Comparison of ENCODE assay signal across 22 mouse cellular contexts in the genomic region with DNA sequence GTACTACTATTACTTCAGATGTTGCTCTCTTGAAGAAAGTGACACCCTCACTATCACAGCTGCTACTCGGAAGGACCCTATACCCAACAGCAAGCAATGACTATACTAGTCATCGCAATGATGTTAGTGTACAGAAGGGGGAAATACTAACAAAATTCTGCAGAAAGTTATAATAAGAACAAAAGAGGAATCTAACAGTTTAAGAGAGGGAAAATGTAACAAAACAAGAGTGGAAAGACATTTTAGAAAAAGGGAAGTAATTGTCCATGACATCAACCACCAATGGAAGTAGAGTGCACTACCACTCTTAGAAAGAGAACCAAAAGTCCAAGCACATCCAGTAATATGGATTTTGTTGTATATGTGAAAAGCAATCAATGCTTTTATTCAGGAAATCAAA.
"Had no signal": no experiment of that assay in that cellular context is flagged by ENCODE, and none has a peak within 500 bp of the region (broad histone marks: within the 10 kb centered on the region; RNA-seq: fewer than 3 reads in every experiment).

No protein-coding gene starts in this region.

- H3K27ac ChIP-seq: kidney, postnatal 0 days; layer of hippocampus, adult 2 months; limb, embryonic 12.5 days; limb, embryonic 15.5 days; liver, embryonic 14.5 days; macrophage; neural tube, embryonic 13.5 days had no signal

- DNase-seq: kidney, adult 2 months; kidney, postnatal 25 days; layer of hippocampus, adult 9-11 months; liver, postnatal 0 days; lung, embryonic 14.5 days; midbrain, embryonic 14.5 days; retina, postnatal 1 day; right cerebral cortex, postnatal 25 days; spleen, adult 18-20 months; thymus, adult 18-20 months; thymus, postnatal 36 days had no signal

- H3K36me3 ChIP-seq: limb, embryonic 12.5 days; limb, embryonic 15.5 days; neural tube, embryonic 13.5 days had no signal

- H3K4me1 ChIP-seq: limb, embryonic 12.5 days; limb, embryonic 15.5 days; neural tube, embryonic 13.5 days had no signal

- ATAC-seq: liver, postnatal 0 days; lung, postnatal 0 days had no signal

- H3K27me3 ChIP-seq: limb, embryonic 12.5 days; limb, embryonic 15.5 days; neural tube, embryonic 13.5 days had no signal

- H3K4me3 ChIP-seq: layer of hippocampus, adult 2 months; limb, embryonic 12.5 days; limb, embryonic 15.5 days; myocyte; neural tube, embryonic 13.5 days had no signal

- H3K9ac ChIP-seq: limb, embryonic 12.5 days; limb, embryonic 15.5 days; liver, embryonic 14.5 days; liver, postnatal 0 days; lung, embryonic 14.5 days; neural tube, embryonic 13.5 days had no signal

- H3K9me3 ChIP-seq: limb, embryonic 12.5 days; limb, embryonic 15.5 days; neural tube, embryonic 13.5 days had no signal

- H3K4me2 ChIP-seq: limb, embryonic 12.5 days; limb, embryonic 15.5 days; liver, embryonic 11.5 days; lung, embryonic 14.5 days; midbrain, embryonic 11.5 days; neural tube, embryonic 13.5 days had no signal
